17 mouse cellular contexts compared by ENCODE assay signal in the genomic region with DNA sequence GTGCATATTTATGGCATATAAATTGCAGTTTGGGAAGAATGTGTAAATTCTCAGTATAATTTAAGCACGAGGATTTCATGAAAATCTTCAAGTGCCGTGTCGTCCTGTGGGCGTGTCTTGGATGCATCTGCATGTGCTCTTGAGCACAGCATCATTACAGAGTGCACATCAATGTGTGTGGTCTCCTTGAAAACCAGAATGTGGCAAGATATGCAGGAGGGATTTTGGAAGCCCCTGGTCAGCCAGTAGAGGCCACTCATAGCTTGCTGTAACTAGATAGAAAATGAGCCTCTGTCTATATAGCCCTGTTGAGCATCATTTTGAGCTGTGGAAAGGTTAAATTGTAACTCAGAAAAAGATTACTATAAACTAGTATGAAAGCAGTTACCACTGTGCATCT.
A peak's percentile ranks its signal among the peaks of the same experiment; 100 is the strongest.
DNase-seq lines count a peak whose midpoint lies in the region; ATAC-seq lines count a peak whose summit lies in the region.
"Had no signal": no experiment of that assay in that cellular context is flagged by ENCODE, and none has a peak within 500 bp of the region (broad histone marks: within the 10 kb centered on the region; RNA-seq: fewer than 3 reads in every experiment).

No protein-coding gene starts in this region.

- H3K9ac ChIP-seq in hindbrain, embryonic 14.5 days = no peak overlapping the region
- H3K9ac ChIP-seq in hindbrain, embryonic 11.5 days (ENCODE audit: low read depth, low read length) = no peak overlapping the region
- H3K9ac ChIP-seq in midbrain, embryonic 14.5 days (replicated peaks; ENCODE audit: low read length) = no peak overlapping the region
- no peak overlapping the region for H3K9ac ChIP-seq in intestine, embryonic 16.5 days (ENCODE audit: low read depth, low read length)
- H3K9ac ChIP-seq: liver, embryonic 12.5 days had no signal

- no peak overlapping the region for H3K27ac ChIP-seq in hindbrain, embryonic 14.5 days
- no peak overlapping the region for H3K27ac ChIP-seq in hindbrain, embryonic 11.5 days (ENCODE audit: low read depth, low read length)
- H3K27ac ChIP-seq in midbrain, embryonic 14.5 days (replicated peaks; ENCODE audit: low read depth, low read length) = no peak overlapping the region
- no peak overlapping the region for H3K27ac ChIP-seq in midbrain, embryonic 10.5 days (replicated peaks)
- H3K27ac ChIP-seq in intestine, embryonic 16.5 days (ENCODE audit: low read length) = no peak overlapping the region
- H3K27ac ChIP-seq: limb, embryonic 10.5 days; liver, embryonic 12.5 days had no signal

- no peak overlapping the region for H3K4me2 ChIP-seq in hindbrain, embryonic 14.5 days (replicated peaks)
- no peak overlapping the region for H3K4me2 ChIP-seq in hindbrain, embryonic 11.5 days (replicated peaks; ENCODE audit: low read depth, low read length)
- no peak overlapping the region for H3K4me2 ChIP-seq in midbrain, embryonic 14.5 days (ENCODE audit: low read length)
- H3K4me2 ChIP-seq in intestine, embryonic 16.5 days (ENCODE audit: low read depth, low read length) = no peak overlapping the region
- H3K4me2 ChIP-seq: heart, embryonic 11.5 days; liver, embryonic 12.5 days had no signal

- H3K27me3 ChIP-seq in hindbrain, embryonic 14.5 days (ENCODE audit: control insufficient read depth, insufficient read depth, low read length) = no peaks in the 10 kb centered on the region
- no peaks in the 10 kb centered on the region for H3K27me3 ChIP-seq in hindbrain, embryonic 11.5 days (ENCODE audit: control insufficient read depth, insufficient read depth, low read length)
- no peaks in the 10 kb centered on the region for H3K27me3 ChIP-seq in midbrain, embryonic 14.5 days (ENCODE audit: control insufficient read depth, insufficient read depth, low read length)
- H3K27me3 ChIP-seq in midbrain, embryonic 10.5 days (ENCODE audit: low read depth, poor library complexity, severe bottlenecking) = no peaks in the 10 kb centered on the region
- no peaks in the 10 kb centered on the region for H3K27me3 ChIP-seq in intestine, embryonic 16.5 days (replicated peaks; ENCODE audit: control insufficient read depth, insufficient read depth, low read length)
- H3K27me3 ChIP-seq: liver, embryonic 12.5 days had no signal

- 80% methylated on average over 4 of the region's 4 CpGs for WGBS in hindbrain, embryonic 14.5 days
- WGBS in hindbrain, embryonic 11.5 days = 83% methylated on average over 4 of the region's 4 CpGs
- WGBS in midbrain, embryonic 14.5 days = 71% methylated on average over 4 of the region's 4 CpGs
- whole genome bisulfite sequencing in midbrain, embryonic 10.5 days = 86% methylated on average over 4 of the region's 4 CpGs
- 42% methylated on average over 4 of the region's 4 CpGs for WGBS in intestine, embryonic 16.5 days

- 0 out of 2 replicates have a peak, but pooled peaks cover 5% of the 10 kb centered on the region for H3K4me1 ChIP-seq in hindbrain, embryonic 14.5 days (replicated peaks; ENCODE audit: control insufficient read depth, insufficient read depth, low read length)
- H3K4me1 ChIP-seq in hindbrain, embryonic 11.5 days (replicated peaks; ENCODE audit: control insufficient read depth, insufficient read depth, low read length) = no peaks in the 10 kb centered on the region
- peaks cover 8% of the 10 kb centered on the region; the same call in 1 of the 2 replicates for H3K4me1 ChIP-seq in midbrain, embryonic 14.5 days (ENCODE audit: control insufficient read depth, insufficient read depth, low read length)
- peaks cover 16% of the 10 kb centered on the region for H3K4me1 ChIP-seq in midbrain, embryonic 10.5 days
- H3K4me1 ChIP-seq in intestine, embryonic 16.5 days (ENCODE audit: control insufficient read depth, insufficient read depth, low read length) = peaks cover 5% of the 10 kb centered on the region
- H3K4me1 ChIP-seq: liver, embryonic 12.5 days had no signal

- peak; percentile 33 for DNase-seq in hindbrain, embryonic 14.5 days (ENCODE audit: low spot score)
- DNase-seq in hindbrain, embryonic 11.5 days (ENCODE audit: low spot score) = no peak
- peak; percentile 52 for DNase-seq in midbrain, embryonic 14.5 days
- DNase-seq in midbrain, embryonic 10.5 days (ENCODE audit: low spot score) = no peak
- DNase-seq in testis, postnatal 10 days (ENCODE audit: low spot score) = no peak
- DNase-seq in layer of hippocampus, postnatal 36 days = no peak
- DNase-seq: adrenal gland, adult 8-10 months; cerebellum, postnatal 36 days; gastrocnemius, postnatal 25 days; heart, postnatal 36 days; kidney, adult 11 months; kidney, postnatal 25 days had no signal

- ATAC-seq in hindbrain, embryonic 14.5 days (ENCODE audit: low FRiP score) = no peak
- no peak for ATAC-seq in hindbrain, embryonic 11.5 days (ENCODE audit: low FRiP score)
- ATAC-seq in midbrain, embryonic 14.5 days (ENCODE audit: low FRiP score, low TSS enrichment) = no peak
- peak; percentile 74 for ATAC-seq in intestine, embryonic 16.5 days
- ATAC-seq: CD4-positive, CD25-positive, alpha-beta regulatory T cell, adult 4 months; liver, embryonic 12.5 days had no signal

- no peak overlapping the region for H3K4me3 ChIP-seq in hindbrain, embryonic 14.5 days (replicated peaks; ENCODE audit: low read length)
- H3K4me3 ChIP-seq in hindbrain, embryonic 11.5 days (ENCODE audit: low read depth, low read length) = no peak overlapping the region
- no peak overlapping the region for H3K4me3 ChIP-seq in midbrain, embryonic 14.5 days (replicated peaks; ENCODE audit: low read depth, low read length)
- no peak overlapping the region for H3K4me3 ChIP-seq in midbrain, embryonic 10.5 days
- no peak overlapping the region for H3K4me3 ChIP-seq in intestine, embryonic 16.5 days (ENCODE audit: low read length)
- H3K4me3 ChIP-seq: limb, embryonic 10.5 days; liver, embryonic 12.5 days had no signal

- no peaks in the 10 kb centered on the region for H3K36me3 ChIP-seq in hindbrain, embryonic 14.5 days (replicated peaks; ENCODE audit: control insufficient read depth, insufficient read depth)
- no peaks in the 10 kb centered on the region for H3K36me3 ChIP-seq in hindbrain, embryonic 11.5 days (ENCODE audit: control insufficient read depth, insufficient read depth, low read length)
- H3K36me3 ChIP-seq in midbrain, embryonic 14.5 days (ENCODE audit: control insufficient read depth, insufficient read depth, low read length) = no peaks in the 10 kb centered on the region
- H3K36me3 ChIP-seq in midbrain, embryonic 10.5 days = no peaks in the 10 kb centered on the region
- H3K36me3 ChIP-seq in intestine, embryonic 16.5 days (ENCODE audit: control insufficient read depth, insufficient read depth, low read length) = no peaks in the 10 kb centered on the region
- H3K36me3 ChIP-seq: limb, embryonic 10.5 days; liver, embryonic 12.5 days had no signal

- H3K9me3 ChIP-seq in hindbrain, embryonic 14.5 days (ENCODE audit: control insufficient read depth, low read length) = no peaks in the 10 kb centered on the region
- H3K9me3 ChIP-seq in hindbrain, embryonic 11.5 days (ENCODE audit: control insufficient read depth, low read length) = no peaks in the 10 kb centered on the region
- H3K9me3 ChIP-seq in midbrain, embryonic 14.5 days (ENCODE audit: control insufficient read depth, low read length) = no peaks in the 10 kb centered on the region
- H3K9me3 ChIP-seq in midbrain, embryonic 10.5 days (replicated peaks) = no peaks in the 10 kb centered on the region
- H3K9me3 ChIP-seq in intestine, embryonic 16.5 days (ENCODE audit: control insufficient read depth, low read length) = no peaks in the 10 kb centered on the region
- H3K9me3 ChIP-seq: limb, embryonic 10.5 days; liver, embryonic 12.5 days had no signal

Comparison
In these comparisons a context has a peak if more than half of its experiments do, and no peak if none do; other contexts are left out.
1. DNase-seq: peak in hindbrain, embryonic 14.5 days (single experiment) and midbrain, embryonic 14.5 days (single experiment); none in hindbrain, embryonic 11.5 days (single experiment), midbrain, embryonic 10.5 days (single experiment), testis, postnatal 10 days (single experiment) and layer of hippocampus, postnatal 36 days (0 of 2).